Mouse (Mus musculus) heart, adult 2 months (tissue): ENCODE data around the gene Snx15. TPM values are rescaled to one million over a fixed set of nuclear protein-coding genes. Genes with fewer than 3 reads are reported as not detected.
A peak's percentile ranks its signal among the peaks of the same experiment; 100 is the strongest.

Experiments
- DNase-seq, 2 experiments: peaks; one replicate each; pipeline ENCODE4 v3.0.0; 2021
- H3K27ac ChIP-seq: fragments of 200-600 bp; 2 replicates; pipeline ENCODE4 v1.8.1; 2022
- H3K27me3 ChIP-seq: fragments of 200-500 bp; 2 replicates; pipeline ENCODE4 v1.6.1; 2012; ENCODE audit warnings: mild to moderate bottlenecking, low read length, inconsistent platforms, mixed read lengths; ENCODE audit not compliant: control insufficient read depth, insufficient read depth
- H3K36me3 ChIP-seq: fragments of 200-500 bp; 2 replicates; pipeline ENCODE4 v1.6.1; 2012; ENCODE audit warnings: low read length, inconsistent platforms; ENCODE audit not compliant: control insufficient read depth, insufficient read depth
- H3K4me1 ChIP-seq: fragments of 200-500 bp; 2 replicates; pipeline ENCODE4 v1.6.1; 2011; ENCODE audit warnings: low read length; ENCODE audit not compliant: control insufficient read depth, insufficient read depth
- H3K4me3 ChIP-seq: fragments of 200-600 bp; 2 replicates; pipeline ENCODE4 v1.8.1; 2022
- H3K79me2 ChIP-seq: fragments of 200-500 bp; replicated peaks from 2 replicates; pipeline ENCODE4 v1.6.1; 2012; ENCODE audit warnings: mild to moderate bottlenecking, inconsistent platforms, low read length, moderate library complexity, mixed read lengths; ENCODE audit not compliant: control insufficient read depth, insufficient read depth
- H3K9ac ChIP-seq: fragments of 200-500 bp; 2 replicates; pipeline ENCODE4 v1.6.1; 2012; ENCODE audit warnings: low read depth, mild to moderate bottlenecking, control low read depth, inconsistent platforms, low read length, mixed read lengths
- CTCF ChIP-seq: fragments of 200-600 bp; IDR thresholded peaks from 2 replicates; pipeline ENCODE4 v1.8.1; 2022; ENCODE audit warnings: antibody characterized with exemption, mild to moderate bottlenecking, moderate library complexity
- EP300 ChIP-seq: fragments of 200-500 bp; IDR thresholded peaks from 2 replicates; pipeline ENCODE4 v1.6.1; 2011; ENCODE audit warnings: low read depth, low read length, control low read depth; ENCODE audit not compliant: insufficient read depth
- POLR2A ChIP-seq: fragments of 200-500 bp; IDR thresholded peaks from 2 replicates; pipeline ENCODE4 v1.6.1; 2011; ENCODE audit warnings: mild to moderate bottlenecking, low read depth, low read length, control low read depth; ENCODE audit not compliant: insufficient read depth
- WGBS: fragments of 180-500 bp; shearing (Covaris S2); methylation state at CpG from one replicate; pipeline ENCODE4 v1.1.7; 2018; 5-methylcytosine and 5-hydroxymethylcytosine counted together
- intact Hi-C: fragments of 180-260 bp; cut with DNase I; formaldehyde crosslinking; loops from one replicate; pipeline ENCODE4 v1.15.1; 2025
- polyA plus RNA-seq: library from polyadenylated mRNA; depleted of rRNA; stranded (reverse); fragments of >200 nt; gene quantifications from 2 replicates; pipeline ENCODE4 v1.2.3, GENCODE M21; 2012
- total RNA-seq, 2 experiments: library from RNA; stranded (reverse); gene quantifications; 2 replicates each; pipeline ENCODE4 v1.2.3; 2021

The Snx15 gene
- total and polyA plus RNA-seq, 3 experiments = 14.1 to 22.0 (median 16.6) TPM

DNA sequence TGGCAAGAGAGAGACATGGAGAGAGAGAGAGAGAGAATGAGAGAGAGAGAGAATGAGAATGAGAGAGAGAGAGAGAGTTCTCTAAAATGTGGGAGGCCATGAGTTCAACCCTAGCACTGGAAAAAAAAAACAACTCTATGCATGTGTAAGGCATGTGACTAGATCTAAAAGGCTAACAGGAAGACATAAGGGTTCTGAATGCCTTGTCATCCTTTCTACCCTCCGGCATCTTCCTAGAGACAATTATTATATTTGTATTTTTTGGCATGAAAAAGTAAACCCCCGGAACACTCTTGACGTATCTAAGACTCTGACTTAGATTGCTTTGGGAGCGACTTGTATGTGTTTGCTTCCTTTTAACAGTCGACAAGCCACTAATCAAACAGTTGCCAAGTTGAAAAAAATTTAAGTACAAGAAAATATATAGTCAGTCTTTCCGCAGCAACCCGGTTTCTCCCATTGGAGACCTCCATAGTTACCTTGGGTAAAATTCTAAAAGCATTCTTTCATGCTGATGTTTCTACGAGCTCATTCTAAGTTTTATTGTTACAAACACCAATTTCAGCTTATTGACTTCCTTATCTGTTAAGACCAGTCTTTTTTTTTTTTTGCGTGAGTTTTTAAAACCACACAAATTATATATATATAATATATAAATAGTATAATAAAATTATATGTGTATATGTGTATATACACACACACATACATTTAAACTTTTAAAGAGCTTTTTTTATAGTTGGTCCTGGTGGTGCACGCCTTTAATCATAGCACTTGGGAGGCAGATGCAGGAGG, 1.1 kb downstream of the Snx15 start:
- Histone ChIP-seq H3K27ac (peak overlapping the region; percentile 91), H3K9ac (peak overlapping the region; percentile 27; the same call in 1 of the 2 replicates), H3K4me1 (peaks cover 1% of the 10 kb centered on the region; the same call in 1 of the 2 replicates), H3K27me3 (no peaks in the 10 kb centered on the region), H3K79me2 (no peaks in the 10 kb centered on the region), H3K36me3 (no peaks in the 10 kb centered on the region), H3K4me3 (peak overlapping the region; percentile 90)
- no peak for TF ChIP-seq POLR2A
- TF ChIP-seq EP300 = no peak
- no peak for TF ChIP-seq CTCF
- intact Hi-C loops = loop anchor here (1.0 to 10.0 kb wide), 3 partner anchors 82 to 400 kb away; partner anchors contain the start of genes Ehbp1l1, Fam89b and Syvn1
- no peak for DNase-seq
- WGBS = 54% methylated on average over 10 of the region's 10 CpGs

DNA sequence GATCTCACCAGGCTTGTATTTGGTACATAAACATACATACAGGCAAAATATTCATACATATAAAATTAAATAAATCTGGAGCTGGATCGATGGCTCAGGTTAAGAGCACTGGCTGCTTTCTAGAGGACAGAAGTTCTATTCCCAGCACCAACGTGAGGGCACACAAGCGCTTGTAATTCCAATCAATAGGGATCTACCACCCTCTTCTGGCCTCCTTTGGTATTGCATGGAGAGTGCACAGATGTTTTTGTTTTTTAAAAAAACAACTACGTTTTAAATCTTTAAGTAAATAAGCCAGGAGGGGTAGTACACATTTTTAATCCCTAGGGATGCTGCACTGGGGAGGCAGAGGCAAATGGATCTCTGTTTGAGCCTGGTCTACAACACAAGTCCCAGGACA, 1.8 kb downstream of the Snx15 start:
- Histone ChIP-seq H3K27me3 (no peaks in the 10 kb centered on the region), H3K4me1 (peaks cover 1% of the 10 kb centered on the region; the same call in 1 of the 2 replicates), H3K36me3 (no peaks in the 10 kb centered on the region), H3K27ac (no peak overlapping the region), H3K4me3 (no peak overlapping the region), H3K9ac (no peak overlapping the region), H3K79me2 (no peaks in the 10 kb centered on the region)
- TF ChIP-seq EP300 (no peak), CTCF (peak; percentile 93), POLR2A (no peak)
- intact Hi-C loops = loop anchor here (5.0 to 10.0 kb wide), 2 partner anchors 81 to 399 kb away; partner anchors contain the start of genes Ehbp1l1, Fam89b and Syvn1
- no peak for DNase-seq
- WGBS = 22% methylated on average over 4 of the region's 4 CpGs

DNA sequence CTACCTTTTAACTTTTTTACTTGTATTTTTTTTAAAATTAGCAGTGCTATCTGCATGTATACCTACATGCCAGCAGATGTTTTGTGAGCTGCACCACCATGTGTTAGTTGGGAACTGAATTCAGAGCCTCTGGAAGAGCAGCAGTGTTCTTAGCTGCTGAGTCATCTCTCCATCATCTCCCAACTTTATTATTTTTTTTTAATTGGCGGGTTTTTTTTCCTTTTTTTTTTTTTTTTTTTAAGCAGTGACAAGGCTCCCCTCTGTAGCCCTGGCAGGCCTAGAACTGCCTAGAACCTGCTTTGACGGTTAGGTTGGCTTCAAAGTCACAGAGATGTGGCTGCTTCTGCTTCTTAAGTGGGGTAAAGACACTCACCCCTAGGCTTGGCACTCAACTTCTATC, 3.2 kb downstream of the Snx15 start:
- Histone ChIP-seq H3K9ac (no peak overlapping the region), H3K4me1 (peaks cover 1% of the 10 kb centered on the region; the same call in 1 of the 2 replicates), H3K27me3 (no peaks in the 10 kb centered on the region), H3K79me2 (no peaks in the 10 kb centered on the region), H3K4me3 (no peak overlapping the region), H3K36me3 (no peaks in the 10 kb centered on the region), H3K27ac (no peak overlapping the region)
- DNase-seq = no peak
- TF ChIP-seq EP300 (no peak), POLR2A (no peak), CTCF (no peak)
- 44% methylated on average over 2 of the region's 2 CpGs for WGBS
- intact Hi-C loops = loop anchor here (5.0 to 10.0 kb wide), 2 partner anchors 80 to 398 kb away; partner anchors contain the start of genes Ehbp1l1, Fam89b and Syvn1

DNA sequence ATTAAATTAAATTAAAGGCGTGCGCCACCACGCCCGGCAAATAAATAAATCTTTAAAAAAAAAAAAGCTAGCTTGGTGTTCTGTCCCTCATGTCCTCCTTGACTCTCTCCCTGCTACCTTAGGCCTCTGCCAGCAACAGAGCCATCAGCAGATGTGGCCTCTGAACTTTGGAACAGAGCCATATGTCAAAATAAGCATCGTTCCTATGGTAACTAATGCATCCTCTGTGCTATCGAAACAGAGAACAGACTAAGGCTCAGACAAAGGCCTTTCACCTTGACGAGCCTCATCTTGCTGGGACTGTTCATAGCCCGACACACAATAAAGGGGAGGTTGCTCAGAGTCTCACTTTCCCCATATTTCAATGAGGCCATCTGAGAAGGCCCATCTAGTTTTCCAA, 4.8 kb downstream of the Snx15 start:
- Histone ChIP-seq H3K27ac (no peak overlapping the region), H3K9ac (no peak overlapping the region), H3K27me3 (no peaks in the 10 kb centered on the region), H3K36me3 (no peaks in the 10 kb centered on the region), H3K79me2 (no peaks in the 10 kb centered on the region), H3K4me3 (no peak overlapping the region), H3K4me1 (peaks cover 3% of the 10 kb centered on the region; the same call in 1 of the 2 replicates)
- WGBS = 75% methylated on average over 8 of the region's 8 CpGs
- TF ChIP-seq EP300 (no peak), CTCF (no peak), POLR2A (no peak)
- no peak for DNase-seq
- intact Hi-C loops = loop anchor here (10.0 kb wide), 1 partner anchor 79 kb away; the partner anchor contains the start of gene Syvn1

DNA sequence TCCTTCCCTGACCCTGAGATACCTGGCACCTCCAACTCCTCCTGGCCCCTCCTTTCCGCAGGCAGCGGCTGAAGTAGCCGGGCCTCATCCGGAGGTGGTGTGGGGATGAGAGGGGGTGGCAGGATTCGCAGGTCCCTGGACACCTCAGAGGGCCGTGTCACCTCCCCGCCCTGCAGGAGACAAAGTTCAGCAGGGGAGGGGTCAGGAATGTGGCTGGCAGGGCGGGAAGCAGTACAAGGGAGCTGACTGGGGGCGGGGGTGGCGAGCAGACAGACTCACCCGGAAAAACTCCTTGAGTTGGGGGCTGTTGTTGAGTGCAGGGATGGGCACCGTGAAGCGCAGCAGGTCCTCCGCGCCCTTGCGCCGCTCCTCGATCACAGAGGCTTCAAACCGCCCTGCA, 6.3 kb downstream of the Snx15 start:
- Histone ChIP-seq H3K36me3 (no peaks in the 10 kb centered on the region), H3K4me3 (no peak overlapping the region), H3K27ac (no peak overlapping the region), H3K9ac (no peak overlapping the region), H3K79me2 (no peaks in the 10 kb centered on the region), H3K27me3 (no peaks in the 10 kb centered on the region), H3K4me1 (peaks cover 3% of the 10 kb centered on the region; the same call in 1 of the 2 replicates)
- no peak for TF ChIP-seq CTCF
- TF ChIP-seq POLR2A = no peak
- intact Hi-C loops = loop anchor here (10.0 kb wide), 1 partner anchor 77 kb away; the partner anchor contains the start of gene Syvn1
- no peak for DNase-seq
- 63% methylated on average over 19 of the region's 19 CpGs for WGBS

GRCm38 (mm10) chr19:6118677-6119185, 9.4 kb downstream of the Snx15 start:
- under 1% methylated on average over 8 of the region's 8 CpGs for WGBS
- Histone ChIP-seq H3K9ac (peak overlapping the region; percentile 69), H3K36me3 (no peaks in the 10 kb centered on the region), H3K4me1 (peaks cover 5% of the 10 kb centered on the region), H3K79me2 (no peaks in the 10 kb centered on the region), H3K4me3 (peak overlapping the region; percentile 67), H3K27ac (peak overlapping the region; percentile 90), H3K27me3 (no peaks in the 10 kb centered on the region)
- no peak for TF ChIP-seq CTCF
- no peak; the same call in 1 of the 2 replicates for TF ChIP-seq POLR2A
- no peak for TF ChIP-seq EP300
- intact Hi-C loops = loop anchor here (2.0 to 5.0 kb wide), 2 partner anchors 34 to 206 kb away; partner anchors contain the start of genes Cdca5, Dpf2 and Zfpl1
- no peak for DNase-seq
